Mouse (Mus musculus): ENCODE results near the gene Stx1a. TPM values are rescaled to one million over a fixed set of nuclear protein-coding genes. Genes with fewer than 3 reads are reported as not detected.

The Stx1a gene
- polyA plus RNA-seq (2014; fragmentation: Illumina TruSeq; extraction: RNeasy Lipid Tissue Mini Kit (QIAGEN cat#74804); ENCODE audit: low read depth, low replicate concordance), result not detected

GRCm38 (mm10) chr5:135023344-135024173 is at the start of gene Stx1a:
Stx1a (plus strand) TSS chr5:135023482.

GRCm38 (mm10) chr5:134985633-134986297 is 37.5 kb upstream of the Stx1a start, which contains the start of gene Cldn3:
Cldn3 (plus strand) TSS chr5:134986214.

GRCm38 (mm10) chr5:135008671-135009589 is 14.4 kb upstream of the Stx1a start, which contains the start of gene Abhd11:
Abhd11 (plus strand) TSS chr5:135009152.

GRCm38 (mm10) chr5:135063629-135064381 is 40.5 kb downstream of the Stx1a start, which contains the start of gene Dnajc30:
Dnajc30 (plus strand) TSS chr5:135064202.

GRCm38 (mm10) chr5:135064909-135065446 is 41.7 kb downstream of the Stx1a start, which contains the start of gene Bud23:
Bud23 (minus strand) TSS chr5:135064959.

GRCm38 (mm10) chr5:135077564-135078481 is 54.5 kb downstream of the Stx1a start, which contains the start of gene Vps37d:
Vps37d (minus strand) TSS chr5:135078266.

GRCm38 (mm10) chr5:135089653-135090052 is 66.4 kb downstream of the Stx1a start, which contains the start of gene Mlxipl:
Mlxipl (plus strand) TSS chr5:135089890.

Other genes with a start within 250 kb of the Stx1a start
- not detected for gene Tmem270, start 116.7 kb upstream of the Stx1a start, polyA plus RNA-seq (2014; fragmentation: Illumina TruSeq; extraction: RNeasy Lipid Tissue Mini Kit (QIAGEN cat#74804); ENCODE audit: low read depth, low replicate concordance)
- not detected for gene Cldn13, start 108.0 kb upstream of the Stx1a start, polyA plus RNA-seq (2014; fragmentation: Illumina TruSeq; extraction: RNeasy Lipid Tissue Mini Kit (QIAGEN cat#74804); ENCODE audit: low read depth, low replicate concordance)
- gene Mettl27, start 91.1 kb upstream of the Stx1a start, polyA plus RNA-seq (2014; fragmentation: Illumina TruSeq; extraction: RNeasy Lipid Tissue Mini Kit (QIAGEN cat#74804); ENCODE audit: low read depth, low replicate concordance), result 13.3 TPM
- gene Cldn4, start 76.5 kb upstream of the Stx1a start, polyA plus RNA-seq (2014; fragmentation: Illumina TruSeq; extraction: RNeasy Lipid Tissue Mini Kit (QIAGEN cat#74804); ENCODE audit: low read depth, low replicate concordance), result 0.57 TPM
- not detected for gene Cldn3, start 37.3 kb upstream of the Stx1a start, polyA plus RNA-seq (2014; fragmentation: Illumina TruSeq; extraction: RNeasy Lipid Tissue Mini Kit (QIAGEN cat#74804); ENCODE audit: low read depth, low replicate concordance)
- gene Abhd11, start 14.3 kb upstream of the Stx1a start, polyA plus RNA-seq (2014; fragmentation: Illumina TruSeq; extraction: RNeasy Lipid Tissue Mini Kit (QIAGEN cat#74804); ENCODE audit: low read depth, low replicate concordance), result 4.7 TPM
- 15.1 TPM for gene Dnajc30, start 40.7 kb downstream of the Stx1a start, polyA plus RNA-seq (2014; fragmentation: Illumina TruSeq; extraction: RNeasy Lipid Tissue Mini Kit (QIAGEN cat#74804); ENCODE audit: low read depth, low replicate concordance)
- gene Bud23, start 41.5 kb downstream of the Stx1a start, polyA plus RNA-seq (2014; fragmentation: Illumina TruSeq; extraction: RNeasy Lipid Tissue Mini Kit (QIAGEN cat#74804); ENCODE audit: low read depth, low replicate concordance), result 12.3 TPM
- gene Vps37d, start 54.8 kb downstream of the Stx1a start, polyA plus RNA-seq (2014; fragmentation: Illumina TruSeq; extraction: RNeasy Lipid Tissue Mini Kit (QIAGEN cat#74804); ENCODE audit: low read depth, low replicate concordance), result not detected
- gene Mlxipl, start 66.4 kb downstream of the Stx1a start, polyA plus RNA-seq (2014; fragmentation: Illumina TruSeq; extraction: RNeasy Lipid Tissue Mini Kit (QIAGEN cat#74804); ENCODE audit: low read depth, low replicate concordance), result 5.9 TPM
- 3.3 TPM for gene Tbl2, start 126.2 kb downstream of the Stx1a start, polyA plus RNA-seq (2014; fragmentation: Illumina TruSeq; extraction: RNeasy Lipid Tissue Mini Kit (QIAGEN cat#74804); ENCODE audit: low read depth, low replicate concordance)
- 12.0 TPM for gene Bcl7b, start 144.8 kb downstream of the Stx1a start, polyA plus RNA-seq (2014; fragmentation: Illumina TruSeq; extraction: RNeasy Lipid Tissue Mini Kit (QIAGEN cat#74804); ENCODE audit: low read depth, low replicate concordance)
- gene Baz1b, start 163.8 kb downstream of the Stx1a start, polyA plus RNA-seq (2014; fragmentation: Illumina TruSeq; extraction: RNeasy Lipid Tissue Mini Kit (QIAGEN cat#74804); ENCODE audit: low read depth, low replicate concordance), result 32.9 TPM
- not detected for gene Fzd9, start 227.7 kb downstream of the Stx1a start, polyA plus RNA-seq (2014; fragmentation: Illumina TruSeq; extraction: RNeasy Lipid Tissue Mini Kit (QIAGEN cat#74804); ENCODE audit: low read depth, low replicate concordance)